Mouse (Mus musculus) heart, postnatal 0 days (tissue): ENCODE measurements around the gene Plekhh2.

ENCODE experiments used
- CTCF ChIP-seq: IDR thresholded peaks from 2 replicates; pipeline ENCODE4 v1.5.1; 2016; ENCODE audit warnings: antibody characterized with exemption, control low read depth, low read depth
- EP300 ChIP-seq: IDR thresholded peaks from 2 replicates; pipeline ENCODE4 v1.6.1; 2016; ENCODE audit warnings: antibody characterized with exemption, low read depth

DNA sequence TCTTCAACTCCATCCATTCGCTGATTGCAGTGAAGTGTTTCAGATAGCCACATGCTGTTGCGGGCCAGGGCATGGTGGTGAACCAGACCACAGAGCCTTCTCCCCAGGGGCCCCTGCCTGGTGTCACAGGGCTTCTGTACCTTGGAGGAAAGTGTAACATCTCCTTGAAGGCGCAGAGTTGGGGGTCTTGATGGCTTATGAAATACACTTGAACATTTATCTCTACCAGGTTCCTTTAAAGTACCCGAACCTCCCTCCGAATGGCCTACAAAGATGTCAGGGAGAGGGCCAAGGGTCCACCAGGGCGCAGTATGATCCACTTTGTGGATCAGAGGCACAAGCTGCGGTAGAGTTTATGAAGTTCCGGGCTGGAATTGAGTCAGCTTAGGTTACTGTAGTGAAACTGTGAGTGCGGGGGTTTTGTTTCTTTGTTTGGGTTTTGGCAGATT lies 115.2 kb downstream of the Plekhh2 start:
- TF ChIP-seq CTCF = no peak
- no peak for TF ChIP-seq EP300
